Mouse (Mus musculus): ENCODE measurements around the gene D930020B18Rik.

GRCm38 (mm10) chr10:121732542-121732941, 91.2 kb downstream of the D930020B18Rik start:
- TF ChIP-seq POLR2A (IDR thresholded peaks at IDR 0.05; ENCODE audit: extremely low read depth, insufficient read depth, low read length), result no peak
- no peak for TF ChIP-seq CTCF (IDR thresholded peaks at IDR 0.05; ENCODE audit: low read depth, low read length)
